Mouse (Mus musculus): ENCODE measurements around the gene Pmm2.

The Pmm2 gene

DNA sequence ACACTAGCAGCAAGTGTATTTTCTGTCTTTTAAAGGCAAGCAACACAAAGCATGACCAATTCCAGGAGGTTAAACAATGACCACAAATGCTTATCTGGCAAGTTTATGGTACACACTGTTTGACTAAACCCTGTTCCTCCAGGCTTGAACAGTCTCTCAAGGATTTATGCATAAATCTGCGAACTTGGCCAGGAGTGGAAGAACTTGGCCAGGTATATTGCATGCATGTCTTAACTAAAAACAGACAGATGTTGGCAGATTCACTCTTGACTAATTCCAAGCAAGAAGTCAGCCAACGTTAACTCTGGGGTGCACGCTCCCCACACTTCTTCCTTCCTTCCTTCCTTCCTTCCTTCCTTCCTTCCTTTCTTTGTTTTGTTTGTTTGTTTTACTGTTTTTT, 42.3 kb downstream of the Pmm2 start:
- DNase-seq (ENCODE audit: low spot score in 2 of 2): no peak

DNA sequence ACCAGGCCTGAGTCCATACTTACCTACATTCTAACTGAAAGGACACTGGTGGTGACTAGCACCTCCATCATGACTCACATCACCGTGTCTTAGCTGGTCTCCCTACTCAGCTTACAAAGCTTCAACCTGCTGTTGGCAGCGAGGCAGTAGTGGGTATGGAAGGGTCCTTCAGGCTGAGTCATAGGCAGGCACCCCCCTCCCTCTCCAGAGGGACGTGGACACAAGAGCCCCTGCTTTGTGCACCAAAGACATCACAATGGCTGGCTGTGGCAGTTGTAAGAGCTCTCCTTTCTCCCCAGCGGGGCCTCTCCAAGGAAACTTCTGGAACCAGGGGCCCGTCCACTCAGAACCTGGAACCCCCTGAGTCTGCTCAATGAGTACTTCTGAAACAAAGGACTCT, 43.0 kb downstream of the Pmm2 start, which contains the start of gene Gm5767:
Gene Gm5767 (plus strand): TSS at position 301 of the 400 bp plus-strand sequence.
- DNase-seq (ENCODE audit: low spot score in 2 of 2): no peak

GRCm38 (mm10) chr16:8685087-8685486, 47.6 kb downstream of the Pmm2 start:
- DNase-seq (ENCODE audit: low spot score in 2 of 2): no peak

GRCm38 (mm10) chr16:8686121-8686870, 48.8 kb downstream of the Pmm2 start:
- DNase-seq (ENCODE audit: low spot score in 2 of 2): peak; percentile 90 to 94

DNA sequence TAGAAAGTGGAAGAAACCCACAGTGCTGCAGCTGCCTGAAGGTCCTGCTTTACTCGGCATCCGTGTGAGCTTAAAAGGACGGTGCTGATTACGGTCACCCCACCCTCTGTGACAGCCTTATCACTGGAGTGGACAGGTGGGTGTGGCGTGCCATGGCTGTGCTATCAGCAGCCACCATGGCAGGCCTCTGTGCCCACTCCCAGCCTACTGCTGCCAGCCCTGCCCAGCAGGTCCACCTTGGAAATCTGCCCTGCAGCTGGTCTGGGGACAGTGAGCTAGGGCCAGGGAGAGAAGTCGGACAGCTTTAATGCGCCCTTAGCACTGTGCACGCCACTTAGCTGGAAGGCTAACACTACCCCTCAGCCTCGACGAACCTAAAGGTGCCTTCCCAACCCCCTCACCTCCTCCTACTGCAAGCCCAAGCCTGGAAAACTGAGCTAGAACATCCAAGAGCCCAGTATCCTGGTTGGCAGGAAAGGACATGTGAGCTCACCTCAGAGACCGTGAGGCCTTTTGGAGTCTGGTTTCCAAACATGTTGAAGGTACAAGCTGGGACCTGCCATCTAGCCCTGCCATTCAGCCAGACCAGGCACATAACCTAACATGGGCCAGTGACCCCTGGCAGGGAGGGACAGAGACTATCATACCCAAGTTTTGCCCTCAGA, 49.5 kb downstream of the Pmm2 start:
- DNase-seq (ENCODE audit: low spot score in 2 of 2): peak; percentile 88

DNA sequence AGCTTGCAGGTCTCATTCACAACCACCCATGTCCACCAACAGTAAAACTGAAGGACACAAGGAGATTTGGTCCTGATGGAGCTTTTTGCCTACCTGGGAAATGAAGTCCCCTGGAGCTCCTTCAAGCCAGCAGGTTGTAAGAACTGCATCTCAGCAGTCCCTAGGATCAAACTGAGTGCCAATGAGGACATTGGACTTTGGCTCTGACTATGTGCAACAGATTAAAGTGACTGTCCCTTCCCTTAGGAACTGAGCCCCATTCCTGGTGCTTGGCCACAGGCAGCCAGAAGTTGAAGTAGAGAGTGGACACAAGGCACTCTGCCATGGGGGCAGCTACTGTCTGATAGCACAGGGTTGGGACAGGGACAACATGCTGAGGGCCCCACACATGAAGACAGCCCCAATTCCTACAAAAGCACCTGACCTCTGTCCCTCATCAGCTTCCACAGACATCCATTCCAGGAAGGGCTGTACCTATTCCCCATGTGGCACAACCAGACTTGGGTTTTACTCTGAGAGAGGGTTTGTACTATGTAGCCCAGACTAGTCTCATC, 50.2 kb downstream of the Pmm2 start:
- peak in 1 of 2 experiments; percentile 71 for DNase-seq (ENCODE audit: low spot score in 2 of 2)

DNA sequence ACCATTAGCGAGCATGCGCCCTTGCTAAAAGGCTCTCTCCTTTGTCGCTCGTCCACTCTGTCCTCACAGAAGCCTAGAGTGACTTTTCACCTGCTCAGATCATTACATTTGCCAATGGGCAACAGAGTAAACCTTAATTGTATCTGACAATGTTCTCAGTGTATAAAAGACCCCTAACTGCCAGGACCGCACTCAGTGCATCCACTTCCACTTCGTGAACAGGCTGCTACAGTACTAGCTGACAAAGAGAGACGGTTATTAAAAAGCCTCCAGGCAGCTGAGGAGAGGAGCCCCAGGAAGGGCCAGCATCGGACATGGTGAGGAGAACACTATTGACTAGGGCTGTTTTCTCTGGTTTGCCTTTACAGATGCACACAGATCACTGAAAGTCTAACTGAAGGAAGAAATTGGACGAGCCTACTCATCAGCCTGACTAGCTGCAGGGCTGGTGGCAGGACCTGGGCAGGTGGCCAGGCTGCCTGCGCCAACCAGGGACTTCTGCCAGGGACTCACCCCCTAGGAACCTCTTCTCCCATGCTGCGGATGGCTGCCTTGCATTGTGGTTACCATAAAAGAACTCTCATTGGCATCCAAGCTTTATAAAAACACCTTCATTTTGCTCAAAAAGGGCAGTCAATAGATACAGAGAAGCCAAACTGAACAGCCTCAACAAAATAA, 52.6 kb downstream of the Pmm2 start:
- no peak for DNase-seq (ENCODE audit: low spot score in 2 of 2)

- DNase-seq (ENCODE audit: low spot score in 2 of 2): no peak
Measured at GRCm38 (mm10) chr16:8691206-8691605, 53.7 kb downstream of the Pmm2 start.

GRCm38 (mm10) chr16:8699556-8699955, 62.1 kb downstream of the Pmm2 start:
- DNase-seq (ENCODE audit: low spot score in 2 of 2): no peak

DNA sequence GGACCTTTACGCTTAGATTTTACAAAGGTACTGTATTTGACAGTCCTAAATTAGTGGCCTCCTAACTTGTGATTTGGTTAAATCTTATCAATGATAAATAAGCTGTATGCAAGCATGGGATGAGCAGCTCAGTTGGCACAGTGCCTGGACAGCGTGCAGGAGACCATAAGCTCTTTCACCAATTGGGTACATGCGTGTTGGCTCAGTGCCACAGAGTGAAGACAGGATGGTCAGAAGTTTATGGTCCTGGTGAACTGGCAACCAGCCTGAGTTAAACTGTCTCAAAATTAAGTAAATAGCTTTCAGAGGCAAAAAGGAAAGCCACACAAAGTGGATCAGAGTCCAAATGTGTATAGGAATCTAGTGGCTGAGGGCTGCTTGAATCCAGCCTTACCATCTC, 63.1 kb downstream of the Pmm2 start:
- no peak for DNase-seq (ENCODE audit: low spot score in 2 of 2)

DNA sequence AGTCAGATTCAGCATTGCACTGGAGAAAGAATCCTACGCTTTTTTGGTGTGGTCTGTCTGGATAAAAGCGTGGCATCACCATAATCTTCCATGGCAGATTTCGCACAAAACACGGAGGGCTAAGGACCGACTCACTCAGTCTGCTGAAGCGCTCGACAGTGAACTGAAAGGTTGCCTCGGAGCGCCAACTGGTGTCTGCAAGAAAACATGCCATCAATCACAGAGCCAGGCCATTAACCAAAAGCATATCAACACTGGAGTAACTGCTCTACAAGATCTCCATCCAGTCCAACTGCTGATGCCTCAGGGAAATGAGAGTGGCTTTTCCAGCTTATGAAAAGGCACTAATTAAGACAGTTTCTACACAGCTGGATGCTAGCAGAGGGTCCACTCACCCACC, 74.5 kb downstream of the Pmm2 start:
- DNase-seq (ENCODE audit: low spot score in 2 of 2): no peak
